Mouse (Mus musculus): ENCODE measurements around the gene Slamf6. TPM values are rescaled to one million over a fixed set of nuclear protein-coding genes. Genes with fewer than 3 reads are reported as not detected.
"Not testable (repeated sequence)": the region's sequence is repeated elsewhere in the genome, so short reads cannot be mapped to it uniquely, and the experiment has no call there.

The Slamf6 gene
- polyA plus RNA-seq, 1 experiment from 2014 or later, result 0.59 TPM

- Histone ChIP-seq H3K4me3 (no peak overlapping the region), H3K27ac (no peak overlapping the region), H3K27me3 (no peaks in the 10 kb centered on the region), H3K9me3 (replicated peaks) (no peaks in the 10 kb centered on the region), H3K4me1 (replicated peaks) (no peaks in the 10 kb centered on the region), H3K9ac (no peak overlapping the region), H3K4me2 (no peak overlapping the region), H3K36me3 (no peaks in the 10 kb centered on the region)
- 76% methylated on average over 6 of the region's 6 CpGs for WGBS
- no peak for ATAC-seq (replicated peaks; ENCODE audit: insufficient number of reproducible peaks, insufficient read depth, low FRiP score, low read depth)
Observed at GRCm38 (mm10) chr1:171961704-171962103, 44.4 kb downstream of the Slamf6 start.

DNA sequence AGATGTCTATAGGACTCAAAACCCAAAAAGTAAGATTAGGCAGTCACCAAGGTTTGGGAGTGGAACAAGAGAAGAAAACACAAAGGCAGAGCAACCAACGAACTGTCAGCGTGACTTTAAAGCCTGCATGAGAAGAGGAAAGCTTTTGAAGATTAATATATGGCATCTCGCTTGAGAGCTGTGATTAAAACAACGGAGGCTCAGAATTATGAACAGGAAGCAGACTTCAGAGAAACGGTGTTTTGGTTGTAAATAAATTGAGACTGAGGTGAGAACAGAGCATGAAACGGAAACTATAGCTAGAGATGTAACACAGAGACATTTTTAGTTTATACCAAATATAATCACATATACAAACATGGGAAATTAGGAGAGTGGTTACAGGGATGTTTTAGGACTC, 46.3 kb downstream of the Slamf6 start:
- Histone ChIP-seq H3K9me3 (replicated peaks) (no peaks in the 10 kb centered on the region), H3K27me3 (no peaks in the 10 kb centered on the region), H3K4me1 (replicated peaks) (no peaks in the 10 kb centered on the region), H3K9ac (no peak overlapping the region), H3K27ac (no peak overlapping the region), H3K36me3 (no peaks in the 10 kb centered on the region), H3K4me2 (no peak overlapping the region), H3K4me3 (no peak overlapping the region)
- 70% methylated on average over 6 of the region's 6 CpGs for WGBS
- ATAC-seq (replicated peaks; ENCODE audit: insufficient number of reproducible peaks, insufficient read depth, low FRiP score, low read depth), result no peak

DNA sequence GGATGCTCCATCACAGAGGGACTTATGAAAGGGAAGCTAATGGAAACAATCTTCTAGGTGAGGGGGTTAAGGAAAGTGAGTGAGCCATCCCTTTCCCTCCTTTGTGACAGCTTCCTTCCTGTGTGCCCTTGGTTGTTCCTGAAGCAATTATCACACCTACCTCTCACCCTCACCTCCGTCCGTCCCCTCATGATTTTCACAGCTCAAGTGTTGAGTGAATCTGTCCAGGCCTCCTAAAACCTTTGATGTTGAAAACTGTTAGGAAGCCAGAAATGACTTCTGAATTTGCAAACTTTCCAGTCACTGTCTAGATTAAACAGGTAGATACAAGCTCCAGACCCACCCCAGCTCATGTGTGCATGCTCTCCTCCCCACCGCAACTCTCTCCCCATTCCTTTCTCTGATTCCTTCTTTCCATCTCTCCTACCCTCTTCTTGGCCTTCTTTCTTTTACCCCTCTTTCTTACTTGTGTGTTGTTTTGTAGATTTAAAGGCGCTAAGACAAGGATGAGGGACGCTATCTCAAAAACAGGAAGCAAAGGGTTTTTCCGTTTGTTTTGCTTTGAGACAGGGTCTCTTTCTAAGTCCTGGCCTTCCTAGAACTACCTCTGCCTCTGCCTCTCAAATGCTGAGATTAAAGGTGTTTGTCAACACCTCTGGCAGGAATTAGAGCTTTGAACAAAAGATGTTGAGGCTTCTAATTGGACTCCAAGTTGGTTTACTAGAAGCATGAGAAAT, 48.9 kb downstream of the Slamf6 start:
- Histone ChIP-seq H3K4me2 (no peak overlapping the region), H3K9me3 (replicated peaks) (no peaks in the 10 kb centered on the region), H3K9ac (no peak overlapping the region), H3K4me1 (replicated peaks) (no peaks in the 10 kb centered on the region), H3K4me3 (no peak overlapping the region), H3K27ac (no peak overlapping the region), H3K36me3 (no peaks in the 10 kb centered on the region), H3K27me3 (no peaks in the 10 kb centered on the region)
- 56% methylated on average over 6 of the region's 6 CpGs for WGBS
- ATAC-seq (replicated peaks; ENCODE audit: insufficient number of reproducible peaks, insufficient read depth, low FRiP score, low read depth), result no peak

- Histone ChIP-seq H3K4me2 (no peak overlapping the region), H3K36me3 (no peaks in the 10 kb centered on the region), H3K27ac (no peak overlapping the region), H3K9ac (no peak overlapping the region), H3K9me3 (replicated peaks) (no peaks in the 10 kb centered on the region), H3K27me3 (no peaks in the 10 kb centered on the region), H3K4me1 (replicated peaks) (no peaks in the 10 kb centered on the region), H3K4me3 (no peak overlapping the region)
- no peak for ATAC-seq (replicated peaks; ENCODE audit: insufficient number of reproducible peaks, insufficient read depth, low FRiP score, low read depth)
- 73% methylated on average over 6 of the region's 6 CpGs for WGBS
Observed at GRCm38 (mm10) chr1:171969221-171969620, 51.9 kb downstream of the Slamf6 start.

GRCm38 (mm10) chr1:171970854-171971586, 53.7 kb downstream of the Slamf6 start:
- Histone ChIP-seq H3K9ac (no peak overlapping the region), H3K4me3 (no peak overlapping the region), H3K27ac (no peak overlapping the region), H3K27me3 (no peaks in the 10 kb centered on the region), H3K4me1 (replicated peaks) (no peaks in the 10 kb centered on the region), H3K36me3 (no peaks in the 10 kb centered on the region), H3K4me2 (no peak overlapping the region), H3K9me3 (replicated peaks) (no peaks in the 10 kb centered on the region)
- ATAC-seq (replicated peaks; ENCODE audit: insufficient number of reproducible peaks, insufficient read depth, low FRiP score, low read depth), result no peak
- 64% methylated on average over 10 of the region's 10 CpGs for WGBS

DNA sequence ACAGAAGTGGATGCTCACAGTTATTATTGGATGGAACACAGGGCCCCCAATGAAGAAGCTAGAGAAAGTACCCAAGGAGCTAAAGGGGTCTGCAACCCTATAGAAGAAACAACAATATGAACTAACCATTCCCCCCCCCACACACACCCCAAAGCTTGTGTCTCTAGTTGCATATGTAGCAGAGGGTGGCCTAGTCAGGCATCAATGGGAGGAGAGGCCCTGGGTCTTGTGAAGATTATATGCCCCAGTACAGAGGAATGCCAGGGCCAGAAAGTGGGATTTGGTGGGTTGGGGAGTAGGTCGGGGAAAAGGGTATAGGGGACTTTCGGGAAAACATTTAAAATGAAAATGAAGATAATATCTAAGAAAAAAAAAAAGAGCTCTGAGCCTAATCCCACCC, 57.0 kb downstream of the Slamf6 start:
- not testable (repeated sequence) for H3K9me3 ChIP-seq (replicated peaks); ATAC-seq (replicated peaks; ENCODE audit: insufficient number of reproducible peaks, insufficient read depth, low FRiP score, low read depth); H3K4me2 ChIP-seq; H3K4me1 ChIP-seq (replicated peaks); H3K9ac ChIP-seq; H3K36me3 ChIP-seq; H3K27me3 ChIP-seq; H3K27ac ChIP-seq; H3K4me3 ChIP-seq
- 80% methylated on average over 2 of the region's 2 CpGs for WGBS

DNA sequence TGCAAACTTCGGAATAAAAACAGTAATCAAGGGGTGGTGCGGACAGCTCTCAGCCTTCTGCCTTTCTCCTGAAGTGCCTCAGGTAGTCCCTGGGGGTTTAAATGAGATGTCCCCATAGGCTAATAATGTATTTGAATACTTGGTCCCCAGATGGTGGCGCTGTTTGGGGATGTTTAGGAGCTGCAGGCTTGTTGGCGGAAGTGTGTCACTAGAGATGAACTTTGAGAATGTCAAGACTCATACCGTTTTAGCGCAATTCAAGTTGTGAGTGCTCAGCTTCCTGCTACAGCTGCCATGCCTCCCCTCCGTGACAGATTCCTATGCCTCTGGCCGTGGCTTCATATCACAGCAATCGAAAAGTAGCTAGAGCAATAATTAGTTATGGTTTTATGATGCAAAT, 58.1 kb downstream of the Slamf6 start:
- Histone ChIP-seq H3K4me1 (replicated peaks) (no peaks in the 10 kb centered on the region), H3K4me2 (no peak overlapping the region), H3K36me3 (no peaks in the 10 kb centered on the region), H3K9ac (no peak overlapping the region), H3K27me3 (no peaks in the 10 kb centered on the region), H3K27ac (no peak overlapping the region), H3K4me3 (no peak overlapping the region), H3K9me3 (replicated peaks) (no peaks in the 10 kb centered on the region)
- ATAC-seq (replicated peaks; ENCODE audit: insufficient number of reproducible peaks, insufficient read depth, low FRiP score, low read depth), result no peak
- WGBS, result 85% methylated on average over 9 of the region's 9 CpGs

GRCm38 (mm10) chr1:171975831-171976230, 58.5 kb downstream of the Slamf6 start:
- Histone ChIP-seq H3K27me3 (no peaks in the 10 kb centered on the region), H3K4me2 (no peak overlapping the region), H3K4me3 (no peak overlapping the region), H3K27ac (no peak overlapping the region), H3K36me3 (no peaks in the 10 kb centered on the region), H3K9ac (no peak overlapping the region), H3K9me3 (replicated peaks) (no peaks in the 10 kb centered on the region), H3K4me1 (replicated peaks) (no peaks in the 10 kb centered on the region)
- WGBS, result 82% methylated on average over 4 of the region's 4 CpGs
- ATAC-seq (replicated peaks; ENCODE audit: insufficient number of reproducible peaks, insufficient read depth, low FRiP score, low read depth), result no peak

GRCm38 (mm10) chr1:171976826-171977539, 59.7 kb downstream of the Slamf6 start:
- Histone ChIP-seq H3K9me3 (replicated peaks) (no peaks in the 10 kb centered on the region), H3K36me3 (no peaks in the 10 kb centered on the region), H3K27me3 (no peaks in the 10 kb centered on the region), H3K27ac (no peak overlapping the region), H3K4me1 (replicated peaks) (no peaks in the 10 kb centered on the region), H3K4me3 (no peak overlapping the region), H3K4me2 (no peak overlapping the region), H3K9ac (no peak overlapping the region)
- 84% methylated on average over 14 of the region's 14 CpGs for WGBS
- ATAC-seq (replicated peaks; ENCODE audit: insufficient number of reproducible peaks, insufficient read depth, low FRiP score, low read depth), result no peak

DNA sequence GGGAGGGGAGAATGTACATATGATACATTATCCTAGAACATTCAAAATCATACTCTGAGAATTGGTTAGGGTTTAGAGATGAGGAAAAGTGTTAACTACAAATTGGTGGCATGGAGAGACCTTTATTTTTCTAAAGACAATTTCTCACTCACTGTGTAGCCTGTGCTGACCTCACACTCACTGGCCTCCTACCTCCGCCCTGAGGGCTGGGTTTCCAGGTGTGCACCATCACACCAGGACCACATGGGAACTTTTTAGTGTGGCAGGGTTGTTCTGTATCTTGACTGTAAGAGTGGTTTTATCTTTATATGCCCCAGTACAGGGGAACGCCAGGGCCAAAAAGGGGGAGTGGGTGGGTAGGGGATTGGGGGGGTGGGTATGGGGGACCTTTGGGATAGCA, 60.6 kb downstream of the Slamf6 start:
- no peak overlapping the region for H3K9ac ChIP-seq
- no peaks in the 10 kb centered on the region for H3K9me3 ChIP-seq (replicated peaks)
- 69% methylated on average over 2 of the region's 2 CpGs for WGBS
- no peak overlapping the region for H3K4me2 ChIP-seq
- ATAC-seq (replicated peaks; ENCODE audit: insufficient number of reproducible peaks, insufficient read depth, low FRiP score, low read depth), result no peak
- no peaks in the 10 kb centered on the region for H3K4me1 ChIP-seq (replicated peaks)
- no peaks in the 10 kb centered on the region for H3K27me3 ChIP-seq
- no peaks in the 10 kb centered on the region for H3K36me3 ChIP-seq
- H3K4me3 ChIP-seq, result no peak overlapping the region
- H3K27ac ChIP-seq, result no peak overlapping the region

- H3K27ac ChIP-seq, result no peak overlapping the region
- ATAC-seq (replicated peaks; ENCODE audit: insufficient number of reproducible peaks, insufficient read depth, low FRiP score, low read depth), result no peak
- H3K4me3 ChIP-seq, result no peak overlapping the region
- no peak overlapping the region for H3K4me2 ChIP-seq
- H3K9ac ChIP-seq, result no peak overlapping the region
- H3K9me3 ChIP-seq (replicated peaks), result no peaks in the 10 kb centered on the region
- H3K27me3 ChIP-seq, result no peaks in the 10 kb centered on the region
- no peaks in the 10 kb centered on the region for H3K36me3 ChIP-seq
- H3K4me1 ChIP-seq (replicated peaks), result no peaks in the 10 kb centered on the region
- WGBS, result 88% methylated on average over 13 of the region's 13 CpGs
Observed at GRCm38 (mm10) chr1:171979969-171980730, 62.8 kb downstream of the Slamf6 start.
